Mouse (Mus musculus): ENCODE data around the gene Enthd1.

DNA sequence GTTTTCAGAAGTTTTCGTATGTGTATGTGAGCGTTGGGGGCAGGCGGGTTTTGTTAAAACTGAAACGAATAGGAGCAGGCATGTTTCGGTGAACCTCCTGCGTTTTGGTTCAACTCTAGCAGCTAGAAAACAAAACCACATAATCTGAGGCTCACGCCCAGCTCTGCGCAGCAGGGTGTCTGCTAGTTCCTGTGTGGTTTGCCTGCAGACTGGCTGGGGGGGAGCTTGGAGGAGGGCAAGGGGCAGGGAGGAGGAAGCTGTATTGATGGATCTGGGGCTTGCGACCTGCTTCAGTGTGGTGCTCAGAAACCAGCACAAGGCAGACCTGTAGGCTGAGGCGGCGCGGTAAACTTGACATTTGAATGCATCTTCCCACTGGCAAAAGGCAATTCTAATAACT lies 7.3 kb upstream of the Enthd1 start, which contains the start of gene Grap2:
- TF ChIP-seq ZNF384 (IDR thresholded peaks at IDR 0.05; ENCODE audit: low read depth, low read length) (no peak), HCFC1 (IDR thresholded peaks at IDR 0.05; ENCODE audit: borderline replicate concordance, insufficient read depth, low read length) (no peak)

All from ES-E14 (cell line).